Mouse (Mus musculus) heart, adult 2 months (tissue): ENCODE results near the gene Vmn2r2.

Experiments used
- CTCF ChIP-seq: fragments of 200-600 bp; IDR thresholded peaks from 2 replicates; pipeline ENCODE4 v1.8.1; 2022; ENCODE audit warnings: antibody characterized with exemption, mild to moderate bottlenecking, moderate library complexity
- EP300 ChIP-seq: fragments of 200-500 bp; IDR thresholded peaks from 2 replicates; pipeline ENCODE4 v1.6.1; 2011; ENCODE audit warnings: low read depth, low read length, control low read depth; ENCODE audit not compliant: insufficient read depth
- POLR2A ChIP-seq: fragments of 200-500 bp; IDR thresholded peaks from 2 replicates; pipeline ENCODE4 v1.6.1; 2011; ENCODE audit warnings: mild to moderate bottlenecking, low read depth, low read length, control low read depth; ENCODE audit not compliant: insufficient read depth

GRCm38 (mm10) chr3:64081247-64081646 lies 60.5 kb downstream of the Vmn2r2 start, which contains the start of gene Vmn2r1:
- no peak for TF ChIP-seq POLR2A
- no peak for TF ChIP-seq CTCF
- no peak for TF ChIP-seq EP300
